Mouse (Mus musculus) common myeloid progenitor, adult 5-6 weeks (primary cell): ENCODE results near the gene 4931406C07Rik. TPM values are rescaled to one million over a fixed set of nuclear protein-coding genes. Genes with fewer than 3 reads are reported as not detected.

Experiments
- ATAC-seq: replicated peaks from 2 replicates; pipeline ENCODE4 v1.8.0; 2016; ENCODE audit warnings: low read depth, mild to moderate bottlenecking, moderate TSS enrichment, inconsistent platforms; ENCODE audit not compliant: poor library complexity, severe bottlenecking
- total RNA-seq: library from RNA; stranded (forward); fragments of 200-1000, 187-1606 nt; gene quantifications from 2 replicates; pipeline ENCODE4 v1.2.3, GENCODE M21; 2017

The 4931406C07Rik gene
- total RNA-seq, 1 experiment from 2014 or later: 18.2 TPM

GRCm38 (mm10) chr9:15240863-15241595, 65.2 kb downstream of the 4931406C07Rik start:
- ATAC-seq: no peak

- no peak for ATAC-seq
Measured at GRCm38 (mm10) chr9:15240006-15240405, 66.2 kb downstream of the 4931406C07Rik start.

- ATAC-seq: peak; percentile 61
Measured at GRCm38 (mm10) chr9:15239042-15239925, 67.0 kb downstream of the 4931406C07Rik start, which contains the start of gene Vstm5. Vstm5 (plus strand) TSS chr9:15239045.

- ATAC-seq: peak; percentile 7; the same call in 1 of the 2 replicates
Measured at GRCm38 (mm10) chr9:15238297-15238990, 67.8 kb downstream of the 4931406C07Rik start.

GRCm38 (mm10) chr9:15237516-15238296, 68.5 kb downstream of the 4931406C07Rik start:
- ATAC-seq: no peak

GRCm38 (mm10) chr9:15235986-15236385, 70.3 kb downstream of the 4931406C07Rik start:
- no peak for ATAC-seq

GRCm38 (mm10) chr9:15233604-15234003, 72.6 kb downstream of the 4931406C07Rik start:
- no peak for ATAC-seq

Other genes with a start within 250 kb of the 4931406C07Rik start
- gene Hephl1, start 194.3 kb downstream of the 4931406C07Rik start, total RNA-seq: not detected in 2 replicates
- 1.0 TPM in 1 of 2 replicates, not detected in the other for gene Vstm5, start 67.4 kb downstream of the 4931406C07Rik start, total RNA-seq
- 34.3 and 35.0 TPM in 2 replicates for gene Med17, start 26.5 kb downstream of the 4931406C07Rik start, total RNA-seq
- gene Taf1d, start 234 bp downstream of the 4931406C07Rik start, total RNA-seq: 1,699 and 1,798 TPM in 2 replicates
- 69.3 and 81.1 TPM in 2 replicates for gene Cep295, start 51.3 kb upstream of the 4931406C07Rik start, total RNA-seq
- 5.3 and 8.4 TPM in 2 replicates for gene Smco4, start 187.0 kb upstream of the 4931406C07Rik start, total RNA-seq